Mouse (Mus musculus) lung, postnatal 0 days (tissue): ENCODE data around the gene Stag1. TPM values are rescaled to one million over a fixed set of nuclear protein-coding genes. Genes with fewer than 3 reads are reported as not detected.

ENCODE experiments used
- ATAC-seq: fragments of 200-750 bp; cut with Nextera tagmentation; 2 replicates; pipeline ENCODE4 v1.8.0; 2017; ENCODE audit warnings: moderate library complexity
- DNase-seq: peaks from one replicate; pipeline ENCODE4 v3.0.0-alpha.2; 2016; ENCODE audit warnings: low spot score
- H3K27ac ChIP-seq: fragments of 300-500 bp; sonication (generic); 2 replicates; pipeline ENCODE4 v1.5.1; 2014; ENCODE audit warnings: antibody characterized with exemption, mild to moderate bottlenecking, low read length, mixed read lengths
- H3K27me3 ChIP-seq: fragments of 300-500 bp; sonication (generic); replicated peaks from 2 replicates; pipeline ENCODE4 v1.6.1; 2014; ENCODE audit warnings: low read length, mixed read lengths; ENCODE audit not compliant: insufficient read depth
- H3K36me3 ChIP-seq: fragments of 300-500 bp; sonication (generic); 2 replicates; pipeline ENCODE4 v1.6.1; 2014; ENCODE audit warnings: low read length, mixed read lengths; ENCODE audit not compliant: insufficient read depth
- H3K4me1 ChIP-seq: fragments of 300-500 bp; sonication (generic); 2 replicates; pipeline ENCODE4 v1.6.1; 2014; ENCODE audit warnings: antibody characterized with exemption, low read depth, low read length, mixed read lengths; ENCODE audit not compliant: insufficient read depth
- H3K4me2 ChIP-seq: fragments of 300-500 bp; sonication (generic); replicated peaks from 2 replicates; pipeline ENCODE4 v1.6.1; 2014; ENCODE audit warnings: low read depth, mild to moderate bottlenecking, low read length, moderate library complexity, mixed read lengths
- H3K4me3 ChIP-seq: fragments of 300-500 bp; sonication (generic); 2 replicates; pipeline ENCODE4 v1.5.1; 2014; ENCODE audit warnings: low read depth, low read length
- H3K9ac ChIP-seq: fragments of 300-500 bp; sonication (generic); replicated peaks from 2 replicates; pipeline ENCODE4 v1.6.1; 2014; ENCODE audit warnings: low read depth, mild to moderate bottlenecking
- H3K9me3 ChIP-seq: fragments of 300-500 bp; sonication (generic); 2 replicates; pipeline ENCODE4 v1.6.1; 2016; ENCODE audit warnings: low read length, mixed read lengths
- CTCF ChIP-seq: IDR thresholded peaks from 2 replicates; pipeline ENCODE4 v1.5.1; 2016; ENCODE audit warnings: antibody characterized with exemption, mild to moderate bottlenecking
- EP300 ChIP-seq: IDR thresholded peaks from 2 replicates; pipeline ENCODE4 v1.6.1; 2016; ENCODE audit warnings: antibody characterized with exemption, mild to moderate bottlenecking, control low read depth
- WGBS: fragments of 180-500 bp; shearing (Covaris S2); extraction: QIAGEN DNeasy Blood & Tissue Kit; methylation state at CpG from one replicate; pipeline ENCODE4 v1.1.7; 2014; 5-methylcytosine and 5-hydroxymethylcytosine counted together
- polyA plus RNA-seq: library from polyadenylated mRNA; unstranded; fragments of >200 nt; fragmentation: Nextera tagmentation; extraction: Ambion mirVana; gene quantifications from 2 replicates; pipeline ENCODE4 v1.2.1, GENCODE M21; 2015

Stag1 gene
- polyA plus RNA-seq = 38.1 and 40.1 TPM in 2 replicates

GRCm38 (mm10) chr9:100597546-100597945, at the start of gene Stag1:
Gene Stag1 (plus strand): TSS chr9:100597798.
- WGBS = 86% methylated on average over 8 of the region's 8 CpGs
- DNase-seq (no peak), ATAC-seq (no peak)
- no peaks in the 10 kb centered on the region for H3K27me3 ChIP-seq
- no peak within 1 kb of the TSS for H3K4me3 ChIP-seq
- no peak within 1 kb of the TSS for H3K9ac ChIP-seq
- no peaks in the 10 kb centered on the region for H3K9me3 ChIP-seq
- H3K4me2 ChIP-seq = no peak within 1 kb of the TSS
- H3K27ac ChIP-seq = no peak within 1 kb of the TSS
- TF ChIP-seq CTCF (no peak), EP300 (no peak)
- no peaks in the 10 kb centered on the region for H3K4me1 ChIP-seq
- no peaks in the 10 kb centered on the region for H3K36me3 ChIP-seq

DNA sequence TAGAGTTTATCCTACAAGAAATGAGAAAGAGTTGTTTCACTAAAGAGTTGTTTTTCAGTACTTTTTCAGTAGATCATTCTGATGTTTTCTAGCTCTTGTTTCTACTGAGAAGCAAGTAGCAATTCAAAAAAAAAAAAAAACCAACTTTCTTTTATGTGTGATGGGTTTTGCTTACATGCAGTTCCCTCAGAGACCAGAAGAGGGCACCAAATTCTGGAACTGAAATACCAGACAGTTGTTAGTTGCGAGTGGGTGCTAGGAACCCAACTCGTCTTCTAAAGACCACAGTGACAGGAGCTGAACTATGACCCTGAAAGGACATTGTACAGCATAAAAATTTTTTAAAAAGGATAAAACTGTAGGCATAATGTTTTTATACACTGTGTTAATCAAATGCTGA, 49.3 kb upstream of the Stag1 start:
- ATAC-seq = no peak
- H3K36me3 ChIP-seq = no peaks in the 10 kb centered on the region; the same call in 1 of the 2 replicates
- TF ChIP-seq CTCF (peak; percentile 67), EP300 (peak; percentile 42; the same call in 1 of the 2 replicates)
- H3K27ac ChIP-seq = no peak overlapping the region
- peaks cover 6% of the 10 kb centered on the region; the same call in 1 of the 2 replicates for H3K4me1 ChIP-seq
- no peak overlapping the region for H3K4me3 ChIP-seq
- H3K4me2 ChIP-seq = no peak overlapping the region
- no peaks in the 10 kb centered on the region for H3K27me3 ChIP-seq
- H3K9ac ChIP-seq = no peak overlapping the region
- H3K9me3 ChIP-seq = peaks cover 5% of the 10 kb centered on the region; the same call in 1 of the 2 replicates
- no peak for DNase-seq
- 98% methylated on average over 2 of the region's 2 CpGs for WGBS

DNA sequence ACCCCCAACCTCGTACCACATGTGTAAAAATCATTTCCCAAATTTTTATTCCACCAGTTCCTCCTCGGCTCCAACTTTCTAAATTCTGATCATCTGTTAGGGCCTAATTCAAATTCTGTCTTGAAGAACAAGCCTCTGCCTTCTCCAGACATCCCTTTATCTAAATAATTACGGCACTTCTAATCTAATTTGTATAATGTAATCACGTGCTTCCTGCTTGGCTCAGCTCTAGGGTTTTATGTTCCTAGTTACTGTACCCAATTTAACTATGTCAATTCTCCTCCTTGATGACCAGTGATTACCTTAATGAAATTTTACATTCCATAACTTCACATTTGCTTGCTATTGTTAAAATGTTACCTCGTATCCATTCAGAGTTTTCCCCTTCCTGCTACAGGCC, 41.9 kb upstream of the Stag1 start:
- DNase-seq = no peak
- Histone ChIP-seq H3K27ac (no peak overlapping the region), H3K36me3 (no peaks in the 10 kb centered on the region), H3K9me3 (no peaks in the 10 kb centered on the region), H3K4me1 (no peaks in the 10 kb centered on the region), H3K9ac (no peak overlapping the region), H3K4me3 (no peak overlapping the region), H3K4me2 (no peak overlapping the region), H3K27me3 (no peaks in the 10 kb centered on the region)
- TF ChIP-seq EP300 = no peak
- no peak for TF ChIP-seq CTCF
- ATAC-seq = no peak
- 45% methylated on average over 5 of the region's 5 CpGs for WGBS

DNA sequence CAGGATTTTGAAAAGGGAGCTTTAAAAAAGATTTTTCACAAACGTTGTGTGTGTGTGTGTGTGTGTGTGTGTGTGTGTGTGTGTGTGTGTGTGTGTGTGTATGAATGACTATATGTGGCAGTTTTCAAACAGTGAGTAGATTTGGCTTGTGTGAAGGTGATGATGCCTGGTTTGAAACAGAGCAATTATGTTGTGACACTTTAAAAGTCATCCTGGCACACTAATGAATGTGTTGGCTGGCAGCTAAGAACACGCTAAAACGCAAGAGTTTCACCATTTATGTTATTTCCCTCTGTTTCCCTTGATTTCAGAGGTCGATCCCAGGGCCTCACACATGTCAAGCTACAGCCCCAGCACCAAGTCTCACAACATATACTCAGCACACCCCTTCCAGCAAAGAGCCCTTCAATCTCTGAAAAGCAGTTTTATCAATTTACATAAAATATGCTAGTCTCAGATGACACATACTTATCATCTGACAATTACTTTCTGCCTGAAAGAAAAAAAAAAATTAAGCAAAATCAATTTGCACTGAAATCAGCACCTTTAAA, 39.5 kb upstream of the Stag1 start:
- Histone ChIP-seq H3K27ac (no peak overlapping the region), H3K4me3 (no peak overlapping the region), H3K9me3 (no peaks in the 10 kb centered on the region), H3K4me1 (no peaks in the 10 kb centered on the region), H3K4me2 (no peak overlapping the region), H3K27me3 (no peaks in the 10 kb centered on the region), H3K9ac (no peak overlapping the region), H3K36me3 (no peaks in the 10 kb centered on the region)
- TF ChIP-seq CTCF (no peak), EP300 (no peak)
- ATAC-seq (no peak), DNase-seq (no peak)
- WGBS = 78% methylated on average over 4 of the region's 4 CpGs

DNA sequence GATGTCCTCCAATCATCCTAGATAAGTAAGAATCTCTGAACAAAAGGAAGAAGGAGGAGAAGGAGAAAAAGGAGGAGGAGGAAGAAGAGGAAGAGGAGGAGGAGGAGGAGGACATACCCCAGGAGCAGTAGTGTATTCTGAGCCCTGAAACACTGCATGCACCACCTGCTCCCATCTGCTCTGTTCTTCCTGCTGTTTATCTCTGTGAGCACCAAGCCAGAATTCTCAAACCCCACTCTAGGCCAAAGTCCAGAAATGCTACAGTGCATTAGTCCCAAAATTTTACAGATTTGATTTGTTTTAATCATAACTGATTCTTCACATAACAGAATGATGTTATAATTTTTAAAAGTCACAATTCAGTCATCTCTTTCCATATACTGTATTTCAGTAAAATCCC, 38.6 kb upstream of the Stag1 start:
- no peaks in the 10 kb centered on the region for H3K4me1 ChIP-seq
- no peak for DNase-seq
- H3K4me3 ChIP-seq = no peak overlapping the region
- no peak overlapping the region for H3K4me2 ChIP-seq
- H3K9ac ChIP-seq = no peak overlapping the region
- no peaks in the 10 kb centered on the region for H3K27me3 ChIP-seq
- no peak for ATAC-seq
- TF ChIP-seq EP300 (no peak), CTCF (no peak)
- no peaks in the 10 kb centered on the region for H3K9me3 ChIP-seq
- no peak overlapping the region for H3K27ac ChIP-seq
- H3K36me3 ChIP-seq = no peaks in the 10 kb centered on the region

GRCm38 (mm10) chr9:100560251-100560890, 37.2 kb upstream of the Stag1 start:
- H3K36me3 ChIP-seq = no peaks in the 10 kb centered on the region
- TF ChIP-seq EP300 (peak; percentile 40; the same call in 1 of the 2 replicates), CTCF (no peak)
- no peak overlapping the region for H3K27ac ChIP-seq
- WGBS = 80% methylated on average over 10 of the region's 10 CpGs
- DNase-seq = peak; percentile 9
- no peak overlapping the region for H3K4me3 ChIP-seq
- H3K4me2 ChIP-seq = no peak overlapping the region
- no peaks in the 10 kb centered on the region for H3K9me3 ChIP-seq
- no peaks in the 10 kb centered on the region for H3K27me3 ChIP-seq
- H3K4me1 ChIP-seq = no peaks in the 10 kb centered on the region
- no peak overlapping the region for H3K9ac ChIP-seq
- no peak for ATAC-seq
